Comparison of ENCODE assay signal across 8 mouse cellular contexts in the genomic region with DNA sequence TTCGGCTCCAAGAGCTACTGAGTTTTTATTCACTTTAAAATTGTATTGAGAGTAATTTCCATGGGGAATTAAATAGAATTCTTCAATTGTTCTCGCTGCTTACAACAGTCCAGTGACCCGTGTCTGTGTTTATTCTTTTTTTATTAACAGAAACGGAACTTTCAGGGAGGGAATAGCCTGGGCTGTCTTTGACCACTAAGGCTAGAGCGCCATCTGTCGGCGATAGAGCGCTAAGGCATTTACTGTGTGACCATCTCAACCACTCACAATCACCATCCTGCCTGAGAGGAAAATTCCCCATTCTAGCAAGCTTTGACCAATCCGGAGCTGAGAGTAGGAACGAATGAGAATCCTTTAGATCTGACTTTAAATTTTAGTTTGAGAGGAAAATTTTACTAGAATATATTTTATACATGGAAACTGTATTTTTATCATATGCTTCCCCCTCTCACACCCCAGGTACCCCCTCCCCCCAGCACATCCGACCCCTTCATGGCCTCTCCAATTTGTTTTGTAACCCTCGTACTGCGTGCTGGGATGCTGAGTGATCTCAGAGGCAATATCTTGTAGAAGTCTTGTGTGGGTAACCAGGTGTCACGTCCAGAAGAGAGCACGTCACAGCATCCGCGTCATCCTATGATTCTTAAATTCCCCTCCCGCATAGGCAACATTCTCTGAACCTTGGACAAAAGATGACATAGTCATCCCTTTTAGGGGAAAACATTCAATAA.
DNase-seq lines count a peak whose midpoint lies in the region; ATAC-seq lines count a peak whose summit lies in the region.

No protein-coding gene starts in this region.

- no peaks in the 10 kb centered on the region for H3K27me3 ChIP-seq in embryonic facial prominence, embryonic 12.5 days
- no peaks in the 10 kb centered on the region for H3K27me3 ChIP-seq in heart, embryonic 15.5 days
- H3K27me3 ChIP-seq in liver, embryonic 13.5 days, result no peaks in the 10 kb centered on the region
- no peaks in the 10 kb centered on the region for H3K27me3 ChIP-seq in neural tube, embryonic 11.5 days (ENCODE audit: control insufficient read depth, insufficient read depth, low read length)

- H3K4me3 ChIP-seq in embryonic facial prominence, embryonic 12.5 days, result no peak overlapping the region
- H3K4me3 ChIP-seq in heart, embryonic 15.5 days, result no peak overlapping the region
- H3K4me3 ChIP-seq in liver, embryonic 13.5 days (replicated peaks), result no peak overlapping the region
- no peak overlapping the region for H3K4me3 ChIP-seq in neural tube, embryonic 11.5 days (ENCODE audit: low read depth, low read length)

- no peaks in the 10 kb centered on the region for H3K36me3 ChIP-seq in embryonic facial prominence, embryonic 12.5 days
- no peaks in the 10 kb centered on the region for H3K36me3 ChIP-seq in heart, embryonic 15.5 days
- no peaks in the 10 kb centered on the region for H3K36me3 ChIP-seq in liver, embryonic 13.5 days
- no peaks in the 10 kb centered on the region for H3K36me3 ChIP-seq in neural tube, embryonic 11.5 days (ENCODE audit: control insufficient read depth, insufficient read depth, low read length)

- 44% methylated on average over 18 of the region's 18 CpGs for WGBS in embryonic facial prominence, embryonic 12.5 days
- 47% methylated on average over 18 of the region's 18 CpGs for WGBS in heart, embryonic 15.5 days
- 35% methylated on average over 18 of the region's 18 CpGs for WGBS in liver, embryonic 13.5 days (ENCODE audit: insufficient replicate concordance)
- WGBS in neural tube, embryonic 11.5 days, result 46% methylated on average over 18 of the region's 18 CpGs

- H3K27ac ChIP-seq in embryonic facial prominence, embryonic 12.5 days, result no peak overlapping the region
- no peak overlapping the region for H3K27ac ChIP-seq in heart, embryonic 15.5 days
- H3K27ac ChIP-seq in liver, embryonic 13.5 days, result no peak overlapping the region
- H3K27ac ChIP-seq in neural tube, embryonic 11.5 days (ENCODE audit: low read depth, low read length), result no peak overlapping the region

- H3K9ac ChIP-seq in embryonic facial prominence, embryonic 12.5 days, result no peak overlapping the region
- no peak overlapping the region for H3K9ac ChIP-seq in heart, embryonic 15.5 days
- no peak overlapping the region for H3K9ac ChIP-seq in liver, embryonic 13.5 days
- no peak overlapping the region for H3K9ac ChIP-seq in neural tube, embryonic 11.5 days (ENCODE audit: low read length)

- H3K4me1 ChIP-seq in embryonic facial prominence, embryonic 12.5 days, result no peaks in the 10 kb centered on the region
- no peaks in the 10 kb centered on the region for H3K4me1 ChIP-seq in heart, embryonic 15.5 days (replicated peaks)
- no peaks in the 10 kb centered on the region for H3K4me1 ChIP-seq in liver, embryonic 13.5 days (replicated peaks)
- H3K4me1 ChIP-seq in neural tube, embryonic 11.5 days (ENCODE audit: control insufficient read depth, insufficient read depth, low read length), result no peaks in the 10 kb centered on the region

- H3K9me3 ChIP-seq in embryonic facial prominence, embryonic 12.5 days, result no peaks in the 10 kb centered on the region
- no peaks in the 10 kb centered on the region for H3K9me3 ChIP-seq in heart, embryonic 15.5 days (replicated peaks)
- H3K9me3 ChIP-seq in liver, embryonic 13.5 days (replicated peaks), result no peaks in the 10 kb centered on the region
- H3K9me3 ChIP-seq in neural tube, embryonic 11.5 days (ENCODE audit: control insufficient read depth, low read length), result no peaks in the 10 kb centered on the region

- ATAC-seq in embryonic facial prominence, embryonic 12.5 days (ENCODE audit: insufficient number of reproducible peaks, insufficient read depth, low FRiP score, low TSS enrichment), result peak; percentile 53; the same call in 1 of the 2 replicates
- ATAC-seq in heart, embryonic 15.5 days (replicated peaks; ENCODE audit: insufficient number of reproducible peaks, insufficient read depth, low FRiP score, low read depth), result peak; percentile 35; the same call in 1 of the 2 replicates
- no peak for ATAC-seq in liver, embryonic 13.5 days (ENCODE audit: low read depth)
- ATAC-seq in neural tube, embryonic 11.5 days (ENCODE audit: insufficient read depth, low FRiP score, low TSS enrichment), result peak; percentile 70

- peak; percentile 83 for DNase-seq in CD4-positive, CD25-positive, alpha-beta regulatory T cell, adult 2 months (ENCODE audit: low read depth, low spot score)
- DNase-seq in adrenal gland, postnatal 25 days, result peak; percentile 72
- DNase-seq in kidney, postnatal 14 days, result peak; percentile 82
- DNase-seq in liver, embryonic 13.5 days, result peak; percentile 7
- DNase-seq in neural tube, embryonic 11.5 days (ENCODE audit: low spot score), result peak; percentile 76
- DNase-seq in testis, postnatal 10 days (ENCODE audit: low spot score), result peak; percentile 83

- peak overlapping the region; percentile 6; the same call in 1 of the 2 replicates for H3K4me2 ChIP-seq in embryonic facial prominence, embryonic 12.5 days (replicated peaks)
- H3K4me2 ChIP-seq in heart, embryonic 15.5 days, result 0 out of 2 replicates have a peak overlapping the region, but pooled peaks have one; percentile 22
- no peak overlapping the region for H3K4me2 ChIP-seq in liver, embryonic 13.5 days
- 0 out of 2 replicates have a peak overlapping the region, but pooled peaks have one; percentile 9 for H3K4me2 ChIP-seq in neural tube, embryonic 11.5 days (ENCODE audit: low read depth)

Comparison
In these comparisons a context has a peak if more than half of its experiments do, and no peak if none do; other contexts are left out.
1. DNase-seq: peak in every context shown above with its lines; median percentile 83 in CD4-positive, CD25-positive, alpha-beta regulatory T cell, adult 2 months; 83 in testis, postnatal 10 days; 82 in kidney, postnatal 14 days; 76 in neural tube, embryonic 11.5 days; 72 in adrenal gland, postnatal 25 days; 7 in liver, embryonic 13.5 days.